Mouse (Mus musculus) heart, embryonic 11.5 days (tissue): ENCODE results near the gene Sphk2. TPM values are rescaled to one million over a fixed set of nuclear protein-coding genes. Genes with fewer than 3 reads are reported as not detected.

Source experiments
- ATAC-seq: fragments of 200-750 bp; cut with Nextera tagmentation; replicated peaks from 2 replicates; pipeline ENCODE4 v1.8.0; 2017; ENCODE audit warnings: moderate library complexity; ENCODE audit not compliant: insufficient number of reproducible peaks, low FRiP score, low TSS enrichment
- H3K27ac ChIP-seq: fragments of 300-500 bp; sonication (generic); 2 replicates; pipeline ENCODE4 v1.5.1; 2014; ENCODE audit warnings: mild to moderate bottlenecking, low read depth, low read length
- H3K27me3 ChIP-seq: fragments of 300-500 bp; sonication (generic); 2 replicates; pipeline ENCODE4 v1.6.1; 2014; ENCODE audit warnings: mild to moderate bottlenecking, low read length, mixed read lengths; ENCODE audit not compliant: control insufficient read depth, insufficient read depth
- H3K36me3 ChIP-seq: fragments of 300-500 bp; sonication (generic); 2 replicates; pipeline ENCODE4 v1.6.1; 2014; ENCODE audit warnings: mild to moderate bottlenecking, low read length, moderate library complexity, mixed read lengths; ENCODE audit not compliant: control insufficient read depth, insufficient read depth
- H3K4me1 ChIP-seq: fragments of 300-500 bp; sonication (generic); 2 replicates; pipeline ENCODE4 v1.6.1; 2014; ENCODE audit warnings: low read length; ENCODE audit not compliant: control insufficient read depth, insufficient read depth
- H3K4me2 ChIP-seq: fragments of 300-500 bp; sonication (generic); 2 replicates; pipeline ENCODE4 v1.6.1; 2014; ENCODE audit warnings: mild to moderate bottlenecking, moderate library complexity
- H3K4me3 ChIP-seq: fragments of 300-500 bp; sonication (generic); 2 replicates; pipeline ENCODE4 v1.5.1; 2014; ENCODE audit warnings: low read depth, low read length
- H3K9ac ChIP-seq: fragments of 300-500 bp; sonication (generic); 2 replicates; pipeline ENCODE4 v1.6.1; 2014; ENCODE audit warnings: mild to moderate bottlenecking, low read depth, low read length, moderate library complexity
- H3K9me3 ChIP-seq: fragments of 300-500 bp; sonication (generic); replicated peaks from 2 replicates; pipeline ENCODE4 v1.6.1; 2016; ENCODE audit warnings: low read length; ENCODE audit not compliant: control insufficient read depth
- WGBS: fragments of 180-500 bp; shearing (Covaris S2); extraction: QIAGEN DNeasy Blood & Tissue Kit; methylation state at CpG from one replicate; pipeline ENCODE4 v1.1.7; 2014; ENCODE audit not compliant: insufficient replicate concordance; 5-methylcytosine and 5-hydroxymethylcytosine counted together
- polyA plus RNA-seq: library from polyadenylated mRNA; unstranded; fragments of >200 nt; fragmentation: Nextera tagmentation; extraction: Ambion mirVana; gene quantifications from 2 replicates; pipeline ENCODE4 v1.2.1, GENCODE M21; 2014

Gene Sphk2
- 13.2 and 17.3 TPM in 2 replicates for polyA plus RNA-seq

DNA sequence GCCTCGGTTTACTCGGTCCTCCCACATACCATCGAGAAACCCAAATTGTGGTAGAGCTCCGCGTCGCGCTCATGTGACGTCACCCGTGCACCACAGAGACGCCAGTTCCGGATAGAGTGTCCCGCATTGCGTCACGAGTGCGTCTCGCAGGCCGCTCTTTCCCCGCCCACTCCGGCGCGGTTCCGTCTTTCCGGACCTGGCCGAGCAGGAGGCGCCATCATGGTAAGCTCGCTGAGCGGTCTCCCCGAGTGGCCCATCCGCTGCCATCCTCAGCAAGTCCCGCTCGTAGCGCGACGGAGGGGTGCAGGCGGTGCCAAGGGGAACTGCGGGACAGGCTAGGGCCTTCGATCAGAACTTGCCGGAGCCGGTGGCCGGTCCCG, at the start of gene Sphk2:
Sphk2 (minus strand) TSS at position 85 of the 380 bp plus-strand sequence.
- Histone ChIP-seq H3K4me3 (peak within 1 kb of the TSS; percentile 97), H3K4me2 (peak within 1 kb of the TSS; percentile 96), H3K27me3 (no peaks in the 10 kb centered on the region), H3K36me3 (peaks cover 23% of the 10 kb centered on the region), H3K9me3 (no peaks in the 10 kb centered on the region), H3K4me1 (peaks cover 41% of the 10 kb centered on the region), H3K27ac (peak within 1 kb of the TSS; percentile 91), H3K9ac (peak within 1 kb of the TSS; percentile 99)
- ATAC-seq: peak; percentile 70
- WGBS: 1% methylated on average over 41 of the region's 41 CpGs

DNA sequence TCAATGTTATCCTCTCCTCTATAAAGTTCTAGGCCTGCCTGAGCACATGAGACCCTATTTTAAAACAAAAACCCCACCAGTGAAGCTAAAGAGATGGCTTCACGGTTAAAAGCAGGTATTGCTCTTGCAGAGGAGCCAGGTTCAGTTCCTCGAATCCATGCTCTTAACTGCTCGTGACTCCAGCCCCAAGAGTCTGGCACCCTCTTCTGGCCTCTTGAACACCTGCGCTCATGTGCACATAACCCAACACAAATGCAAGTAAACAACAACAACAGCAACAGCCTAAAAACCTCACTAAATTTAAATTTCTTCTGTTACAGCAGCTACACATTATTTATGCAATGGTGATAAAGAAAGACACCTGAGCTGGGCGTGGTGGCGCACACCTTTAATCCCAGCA, 49.7 kb upstream of the Sphk2 start:
- Histone ChIP-seq H3K4me2 (no peak overlapping the region), H3K27ac (no peak overlapping the region), H3K36me3 (no peaks in the 10 kb centered on the region), H3K27me3 (peaks cover 5% of the 10 kb centered on the region; the same call in 1 of the 2 replicates), H3K9me3 (no peaks in the 10 kb centered on the region), H3K9ac (no peak overlapping the region), H3K4me3 (no peak overlapping the region), H3K4me1 (no peaks in the 10 kb centered on the region; the same call in 1 of the 2 replicates)
- 80% methylated on average over 6 of the region's 6 CpGs for WGBS
- ATAC-seq: no peak

DNA sequence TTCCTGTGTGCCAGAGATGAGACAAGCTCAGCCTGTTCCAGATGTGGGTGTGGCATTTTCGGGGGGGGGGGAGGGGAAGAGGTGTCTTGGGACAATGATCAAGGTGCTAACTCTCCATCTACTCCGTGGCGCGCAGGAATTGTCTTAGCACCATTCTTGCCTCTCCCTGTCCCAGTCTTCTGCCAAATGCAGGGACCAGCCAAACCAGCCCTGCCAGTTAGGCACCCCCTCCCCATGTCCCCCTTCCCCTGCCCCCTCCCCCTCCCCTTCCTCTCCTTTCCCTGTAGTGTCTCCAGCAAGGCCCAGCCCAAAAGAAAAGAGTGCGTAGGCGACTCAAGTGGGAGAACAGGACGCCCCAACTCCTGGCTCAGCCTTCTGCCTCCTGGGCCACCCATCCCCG, 49.0 kb upstream of the Sphk2 start:
- Histone ChIP-seq H3K27ac (no peak overlapping the region), H3K4me3 (no peak overlapping the region), H3K36me3 (no peaks in the 10 kb centered on the region), H3K4me1 (no peaks in the 10 kb centered on the region; the same call in 1 of the 2 replicates), H3K4me2 (no peak overlapping the region), H3K9me3 (no peaks in the 10 kb centered on the region), H3K9ac (no peak overlapping the region), H3K27me3 (peaks cover 5% of the 10 kb centered on the region; the same call in 1 of the 2 replicates)
- no peak for ATAC-seq
- WGBS: 59% methylated on average over 7 of the region's 8 CpGs

DNA sequence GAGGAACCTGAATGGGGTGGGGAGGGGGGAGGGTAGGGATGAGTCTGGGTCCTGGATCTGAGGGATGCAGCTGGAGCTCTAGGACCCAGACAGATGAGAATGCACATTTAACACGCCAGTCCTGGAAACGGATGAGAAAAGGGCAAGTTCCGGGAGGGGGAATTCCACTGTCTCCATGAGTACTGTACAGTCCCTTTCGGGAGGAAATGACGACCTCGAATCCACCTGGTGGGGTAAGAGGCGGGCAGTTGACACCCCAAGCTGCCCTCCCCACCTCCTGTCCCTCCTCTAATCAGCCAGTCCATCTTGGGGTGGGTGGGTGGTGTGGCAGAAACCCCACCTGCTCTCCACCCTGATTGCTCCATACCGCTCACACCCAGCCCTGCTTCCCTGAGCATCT, 48.2 kb upstream of the Sphk2 start:
- 48% methylated on average over 8 of the region's 8 CpGs for WGBS
- no peak overlapping the region for H3K4me2 ChIP-seq
- ATAC-seq: no peak
- H3K4me1 ChIP-seq: no peaks in the 10 kb centered on the region; the same call in 1 of the 2 replicates
- H3K27me3 ChIP-seq: peaks cover 5% of the 10 kb centered on the region; the same call in 1 of the 2 replicates
- no peak overlapping the region for H3K9ac ChIP-seq
- H3K4me3 ChIP-seq: no peak overlapping the region
- H3K27ac ChIP-seq: no peak overlapping the region
- H3K9me3 ChIP-seq: no peaks in the 10 kb centered on the region
- H3K36me3 ChIP-seq: no peaks in the 10 kb centered on the region

- ATAC-seq: no peak
- no peak overlapping the region for H3K9ac ChIP-seq
- no peak overlapping the region for H3K4me2 ChIP-seq
- no peaks in the 10 kb centered on the region for H3K9me3 ChIP-seq
- H3K36me3 ChIP-seq: no peaks in the 10 kb centered on the region
- no peaks in the 10 kb centered on the region for H3K4me1 ChIP-seq
- H3K27me3 ChIP-seq: peaks cover 35% of the 10 kb centered on the region
- no peak overlapping the region for H3K27ac ChIP-seq
- 58% methylated on average over 5 of the region's 5 CpGs for WGBS
- H3K4me3 ChIP-seq: no peak overlapping the region
These were observed 42.3 kb upstream of the Sphk2 start for GRCm38 (mm10) chr7:45760151-45760550.

- Histone ChIP-seq H3K36me3 (no peaks in the 10 kb centered on the region), H3K9ac (no peak overlapping the region), H3K27ac (no peak overlapping the region), H3K4me2 (peak overlapping the region; percentile 58), H3K4me1 (no peaks in the 10 kb centered on the region), H3K9me3 (no peaks in the 10 kb centered on the region), H3K27me3 (peaks cover 35% of the 10 kb centered on the region), H3K4me3 (peak overlapping the region; percentile 12; the same call in 1 of the 2 replicates)
- ATAC-seq: no peak
- 7% methylated on average over 27 of the region's 27 CpGs for WGBS
These were observed 41.6 kb upstream of the Sphk2 start for GRCm38 (mm10) chr7:45759400-45759799.

- peaks cover 33% of the 10 kb centered on the region for H3K27me3 ChIP-seq
- H3K27ac ChIP-seq: no peak overlapping the region
- H3K9me3 ChIP-seq: no peaks in the 10 kb centered on the region
- no peak overlapping the region for H3K9ac ChIP-seq
- H3K4me1 ChIP-seq: no peaks in the 10 kb centered on the region
- no peaks in the 10 kb centered on the region for H3K36me3 ChIP-seq
- no peak for ATAC-seq
- no peak overlapping the region for H3K4me3 ChIP-seq
- H3K4me2 ChIP-seq: no peak overlapping the region
- WGBS: 52% methylated on average over 6 of the region's 6 CpGs
These were observed 37.9 kb upstream of the Sphk2 start for GRCm38 (mm10) chr7:45755703-45756102.

DNA sequence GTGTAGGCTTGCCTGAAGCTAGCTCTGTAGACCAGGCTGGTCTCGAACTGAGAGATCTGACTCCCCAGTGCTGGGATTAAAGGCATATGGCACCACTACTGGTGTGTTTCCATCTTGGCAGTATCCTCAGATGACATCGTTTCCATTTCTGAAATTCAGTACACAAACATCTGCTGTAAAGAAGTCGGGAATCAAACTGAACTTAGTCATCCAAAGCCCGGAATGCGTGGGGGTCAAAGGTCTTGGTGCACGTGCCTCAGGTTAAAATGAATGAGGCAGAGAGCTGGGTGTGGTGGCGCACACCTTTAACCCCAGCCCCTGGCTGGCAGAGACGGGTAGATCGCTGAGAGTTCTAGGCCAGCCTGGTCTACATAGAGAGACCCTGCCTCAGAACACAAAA, 32.4 kb upstream of the Sphk2 start:
- no peak for ATAC-seq
- no peak overlapping the region for H3K27ac ChIP-seq
- no peak overlapping the region for H3K4me3 ChIP-seq
- no peaks in the 10 kb centered on the region for H3K36me3 ChIP-seq
- WGBS: 80% methylated on average over 9 of the region's 9 CpGs
- peaks cover 3% of the 10 kb centered on the region; the same call in 1 of the 2 replicates for H3K4me1 ChIP-seq
- no peaks in the 10 kb centered on the region for H3K9me3 ChIP-seq
- H3K27me3 ChIP-seq: no peaks in the 10 kb centered on the region
- no peak overlapping the region for H3K4me2 ChIP-seq
- no peak overlapping the region for H3K9ac ChIP-seq

GRCm38 (mm10) chr7:45749401-45749800, 31.6 kb upstream of the Sphk2 start:
- no peaks in the 10 kb centered on the region for H3K27me3 ChIP-seq
- H3K9me3 ChIP-seq: no peaks in the 10 kb centered on the region
- no peak overlapping the region for H3K27ac ChIP-seq
- no peak for ATAC-seq
- H3K4me2 ChIP-seq: no peak overlapping the region
- 42% methylated on average over 10 of the region's 10 CpGs for WGBS
- H3K9ac ChIP-seq: no peak overlapping the region
- no peaks in the 10 kb centered on the region for H3K36me3 ChIP-seq
- H3K4me3 ChIP-seq: no peak overlapping the region
- H3K4me1 ChIP-seq: peaks cover 3% of the 10 kb centered on the region; the same call in 1 of the 2 replicates
